Mouse (Mus musculus): ENCODE measurements around the gene Ank3. TPM values are rescaled to one million over a fixed set of nuclear protein-coding genes. Genes with fewer than 3 reads are reported as not detected.

Ank3 gene
- total and polyA plus RNA-seq, 2 experiments from 2014 or later = 23.4 to 64.7 TPM

- Histone ChIP-seq H3K4me3 (ENCODE audit: low read depth, low read length) (no peak overlapping the region), H3K27me3 (ENCODE audit: control insufficient read depth, insufficient read depth, low read length) (no peaks in the 10 kb centered on the region), H3K27ac (ENCODE audit: low read depth) (no peak overlapping the region), H3K9me3 (replicated peaks; ENCODE audit: control insufficient read depth, low read length) (no peaks in the 10 kb centered on the region), H3K36me3 (replicated peaks; ENCODE audit: control insufficient read depth, insufficient read depth, low read length) (no peaks in the 10 kb centered on the region), H3K4me2 (ENCODE audit: low read depth, low read length) (no peak overlapping the region), H3K4me1 (ENCODE audit: control insufficient read depth, insufficient read depth) (no peaks in the 10 kb centered on the region), H3K9ac (replicated peaks; ENCODE audit: low read depth, low read length) (no peak overlapping the region)
- 83% methylated on average over 2 of the region's 2 CpGs for WGBS
- DNase-seq (ENCODE audit: low spot score) (no peak), ATAC-seq (ENCODE audit: insufficient read depth, low read depth) (no peak)
- TF ChIP-seq CTCF (IDR thresholded peaks at IDR 0.05; ENCODE audit: low read depth) (no peak), EP300 (IDR thresholded peaks at IDR 0.05; ENCODE audit: low read depth) (no peak)
Measured at GRCm38 (mm10) chr10:69538236-69538635, 139.7 kb downstream of the Ank3 start.

- H3K4me2 ChIP-seq (ENCODE audit: low read depth, low read length) = no peak overlapping the region
- DNase-seq (ENCODE audit: low spot score) (no peak), ATAC-seq (ENCODE audit: insufficient read depth, low read depth) (no peak)
- no peak overlapping the region for H3K9ac ChIP-seq (replicated peaks; ENCODE audit: low read depth, low read length)
- no peak for TF ChIP-seq CTCF (IDR thresholded peaks at IDR 0.05; ENCODE audit: low read depth)
- no peak for TF ChIP-seq EP300 (IDR thresholded peaks at IDR 0.05; ENCODE audit: low read depth)
- H3K27me3 ChIP-seq (ENCODE audit: control insufficient read depth, insufficient read depth, low read length) = no peaks in the 10 kb centered on the region
- no peak overlapping the region for H3K4me3 ChIP-seq (ENCODE audit: low read depth, low read length)
- H3K27ac ChIP-seq (ENCODE audit: low read depth) = no peak overlapping the region
- H3K36me3 ChIP-seq (replicated peaks; ENCODE audit: control insufficient read depth, insufficient read depth, low read length) = no peaks in the 10 kb centered on the region
- 92% methylated on average over 3 of the region's 3 CpGs for WGBS
- H3K4me1 ChIP-seq (ENCODE audit: control insufficient read depth, insufficient read depth) = peaks cover 8% of the 10 kb centered on the region; the same call in 1 of the 2 replicates
- H3K9me3 ChIP-seq (replicated peaks; ENCODE audit: control insufficient read depth, low read length) = no peaks in the 10 kb centered on the region
Measured at GRCm38 (mm10) chr10:69542439-69542838, 143.9 kb downstream of the Ank3 start.

- DNase-seq (ENCODE audit: low spot score) (no peak), ATAC-seq (ENCODE audit: insufficient read depth, low read depth) (no peak)
- no peak overlapping the region for H3K4me3 ChIP-seq (ENCODE audit: low read depth, low read length)
- H3K9ac ChIP-seq (replicated peaks; ENCODE audit: low read depth, low read length) = no peak overlapping the region
- H3K27ac ChIP-seq (ENCODE audit: low read depth) = no peak overlapping the region
- no peaks in the 10 kb centered on the region for H3K9me3 ChIP-seq (replicated peaks; ENCODE audit: control insufficient read depth, low read length)
- no peak for TF ChIP-seq CTCF (IDR thresholded peaks at IDR 0.05; ENCODE audit: low read depth)
- TF ChIP-seq EP300 (IDR thresholded peaks at IDR 0.05; ENCODE audit: low read depth) = no peak
- H3K27me3 ChIP-seq (ENCODE audit: control insufficient read depth, insufficient read depth, low read length) = no peaks in the 10 kb centered on the region
- H3K4me2 ChIP-seq (ENCODE audit: low read depth, low read length) = no peak overlapping the region
- peaks cover 8% of the 10 kb centered on the region; the same call in 1 of the 2 replicates for H3K4me1 ChIP-seq (ENCODE audit: control insufficient read depth, insufficient read depth)
- H3K36me3 ChIP-seq (replicated peaks; ENCODE audit: control insufficient read depth, insufficient read depth, low read length) = no peaks in the 10 kb centered on the region
- WGBS = 90% methylated on average over 10 of the region's 10 CpGs
Measured at GRCm38 (mm10) chr10:69543876-69544620, 145.5 kb downstream of the Ank3 start.

- no peak overlapping the region for H3K27ac ChIP-seq (ENCODE audit: low read depth)
- ATAC-seq (ENCODE audit: insufficient read depth, low read depth) = no peak
- no peak overlapping the region for H3K9ac ChIP-seq (replicated peaks; ENCODE audit: low read depth, low read length)
- TF ChIP-seq EP300 (IDR thresholded peaks at IDR 0.05; ENCODE audit: low read depth) (no peak), CTCF (IDR thresholded peaks at IDR 0.05; ENCODE audit: low read depth) (no peak)
- H3K36me3 ChIP-seq (replicated peaks; ENCODE audit: control insufficient read depth, insufficient read depth, low read length) = no peaks in the 10 kb centered on the region
- 70% methylated on average over 7 of the region's 7 CpGs for WGBS
- no peak overlapping the region for H3K4me2 ChIP-seq (ENCODE audit: low read depth, low read length)
- peaks cover 8% of the 10 kb centered on the region; the same call in 1 of the 2 replicates for H3K4me1 ChIP-seq (ENCODE audit: control insufficient read depth, insufficient read depth)
- DNase-seq (ENCODE audit: low spot score) = no peak
- no peaks in the 10 kb centered on the region for H3K27me3 ChIP-seq (ENCODE audit: control insufficient read depth, insufficient read depth, low read length)
- H3K9me3 ChIP-seq (replicated peaks; ENCODE audit: control insufficient read depth, low read length) = no peaks in the 10 kb centered on the region
- H3K4me3 ChIP-seq (ENCODE audit: low read depth, low read length) = no peak overlapping the region
Measured at GRCm38 (mm10) chr10:69544653-69545052, 146.1 kb downstream of the Ank3 start.

GRCm38 (mm10) chr10:69545936-69546335, 147.4 kb downstream of the Ank3 start:
- Histone ChIP-seq H3K4me2 (ENCODE audit: low read depth, low read length) (no peak overlapping the region), H3K9ac (replicated peaks; ENCODE audit: low read depth, low read length) (no peak overlapping the region), H3K27ac (ENCODE audit: low read depth) (no peak overlapping the region), H3K4me3 (ENCODE audit: low read depth, low read length) (no peak overlapping the region), H3K4me1 (ENCODE audit: control insufficient read depth, insufficient read depth) (peaks cover 8% of the 10 kb centered on the region; the same call in 1 of the 2 replicates), H3K36me3 (replicated peaks; ENCODE audit: control insufficient read depth, insufficient read depth, low read length) (no peaks in the 10 kb centered on the region), H3K9me3 (replicated peaks; ENCODE audit: control insufficient read depth, low read length) (no peaks in the 10 kb centered on the region), H3K27me3 (ENCODE audit: control insufficient read depth, insufficient read depth, low read length) (no peaks in the 10 kb centered on the region)
- no peak for ATAC-seq (ENCODE audit: insufficient read depth, low read depth)
- DNase-seq (ENCODE audit: low spot score) = no peak
- no peak for TF ChIP-seq CTCF (IDR thresholded peaks at IDR 0.05; ENCODE audit: low read depth)
- TF ChIP-seq EP300 (IDR thresholded peaks at IDR 0.05; ENCODE audit: low read depth) = no peak
- WGBS = 79% methylated on average over 3 of the region's 3 CpGs

- ATAC-seq (ENCODE audit: insufficient read depth, low read depth) = no peak
- Histone ChIP-seq H3K27ac (ENCODE audit: low read depth) (no peak overlapping the region), H3K27me3 (ENCODE audit: control insufficient read depth, insufficient read depth, low read length) (no peaks in the 10 kb centered on the region), H3K9ac (replicated peaks; ENCODE audit: low read depth, low read length) (no peak overlapping the region), H3K9me3 (replicated peaks; ENCODE audit: control insufficient read depth, low read length) (no peaks in the 10 kb centered on the region), H3K4me3 (ENCODE audit: low read depth, low read length) (no peak overlapping the region), H3K36me3 (replicated peaks; ENCODE audit: control insufficient read depth, insufficient read depth, low read length) (no peaks in the 10 kb centered on the region), H3K4me1 (ENCODE audit: control insufficient read depth, insufficient read depth) (peaks cover 8% of the 10 kb centered on the region; the same call in 1 of the 2 replicates), H3K4me2 (ENCODE audit: low read depth, low read length) (no peak overlapping the region)
- 85% methylated on average over 6 of the region's 6 CpGs for WGBS
- no peak for TF ChIP-seq CTCF (IDR thresholded peaks at IDR 0.05; ENCODE audit: low read depth)
- no peak for TF ChIP-seq EP300 (IDR thresholded peaks at IDR 0.05; ENCODE audit: low read depth)
- DNase-seq (ENCODE audit: low spot score) = no peak
Measured at GRCm38 (mm10) chr10:69546643-69547042, 148.1 kb downstream of the Ank3 start.
